Mouse (Mus musculus) frontal cortex, postnatal 25 days (tissue): ENCODE measurements at regions not wholly inside any gene's neighbourhood (a gene's known extent, or its start where the extent isn't known, plus 50 kb on each side); places are given as distances from the start of the nearest gene placed in this dataset.
A peak's percentile ranks its signal among the peaks of the same experiment; 100 is the strongest.
"Not testable (repeated sequence)": the region's sequence is repeated elsewhere in the genome, so short reads cannot be mapped to it uniquely, and the experiment has no call there.

Source experiments
- DNase-seq, 2 experiments: peaks; one replicate each; pipeline ENCODE4 v3.0.0; 2022; ENCODE audit warnings: low spot score in 2 of 2

- DNase-seq = no peak
These were observed 53.4 kb downstream of the Rps12 start for GRCm38 (mm10) chr10:23733679-23734078.

GRCm38 (mm10) chr10:23725960-23726714, 60.9 kb downstream of the Rps12 start:
- DNase-seq = not testable (repeated sequence)

- no peak for DNase-seq
These were observed 69.0 kb downstream of the Rps12 start for GRCm38 (mm10) chr10:23718124-23718523.

- no peak for DNase-seq
These were observed 71.6 kb downstream of the Rps12 start for GRCm38 (mm10) chr10:23715511-23715910.

GRCm38 (mm10) chr10:23715101-23715500, 72.0 kb downstream of the Rps12 start:
- no peak for DNase-seq

- no peak for DNase-seq
These were observed 74.2 kb downstream of the Rps12 start for GRCm38 (mm10) chr10:23712691-23713378.

- DNase-seq = no peak
These were observed 75.5 kb downstream of the Rps12 start for GRCm38 (mm10) chr10:23711416-23712171.

GRCm38 (mm10) chr10:23710999-23711398, 76.1 kb downstream of the Rps12 start:
- no peak for DNase-seq

GRCm38 (mm10) chr10:23708261-23708660, 78.8 kb downstream of the Rps12 start:
- no peak for DNase-seq

- no peak for DNase-seq
These were observed 79.9 kb downstream of the Rps12 start for GRCm38 (mm10) chr10:23707141-23707540.

- DNase-seq = no peak
These were observed 83.0 kb downstream of the Rps12 start for GRCm38 (mm10) chr10:23704048-23704447.

GRCm38 (mm10) chr10:23691291-23691690, 95.8 kb downstream of the Rps12 start:
- DNase-seq = no peak

GRCm38 (mm10) chr10:23686969-23687368, 100.1 kb downstream of the Rps12 start:
- no peak for DNase-seq

- no peak for DNase-seq
These were observed 104.0 kb downstream of the Rps12 start for GRCm38 (mm10) chr10:23683078-23683477.

- DNase-seq = no peak
These were observed 111.2 kb downstream of the Rps12 start for GRCm38 (mm10) chr10:23675911-23676310.

- DNase-seq = no peak
These were observed 112.2 kb downstream of the Rps12 start for GRCm38 (mm10) chr10:23674633-23675515.

- DNase-seq = no peak
These were observed 114.8 kb downstream of the Rps12 start for GRCm38 (mm10) chr10:23672296-23672695.

- no peak for DNase-seq
These were observed 115.6 kb downstream of the Rps12 start for GRCm38 (mm10) chr10:23671494-23671893.

GRCm38 (mm10) chr10:23665916-23666315, 121.2 kb downstream of the Rps12 start:
- not testable (repeated sequence) for DNase-seq

GRCm38 (mm10) chr10:23626201-23626600, 160.9 kb downstream of the Rps12 start:
- DNase-seq = peak in 1 of 2 experiments; percentile 17

- no peak for DNase-seq
These were observed 175.0 kb downstream of the Rps12 start for GRCm38 (mm10) chr10:23612030-23612429.
